Mouse (Mus musculus) heart, postnatal 0 days (tissue): ENCODE data around the gene 1700016H13Rik. TPM values are rescaled to one million over a fixed set of nuclear protein-coding genes. Genes with fewer than 3 reads are reported as not detected.
A peak's percentile ranks its signal among the peaks of the same experiment; 100 is the strongest.

Experiments
- ATAC-seq: fragments of 200-750 bp; cut with Nextera tagmentation; 2 replicates; pipeline ENCODE4 v1.8.0; 2017; ENCODE audit warnings: low read depth, moderate number of reproducible peaks, moderate library complexity; ENCODE audit not compliant: insufficient read depth
- DNase-seq: peaks from one replicate; pipeline ENCODE4 v3.0.0-alpha.2; 2016; ENCODE audit warnings: low spot score
- H3K27ac ChIP-seq: fragments of 300-500 bp; sonication (generic); 2 replicates; pipeline ENCODE4 v1.5.1; 2014; ENCODE audit warnings: low read depth, mild to moderate bottlenecking
- H3K27me3 ChIP-seq: fragments of 300-500 bp; sonication (generic); 2 replicates; pipeline ENCODE4 v1.6.1; 2014; ENCODE audit warnings: low read length, mixed read lengths; ENCODE audit not compliant: control insufficient read depth, insufficient read depth
- H3K36me3 ChIP-seq: fragments of 300-500 bp; sonication (generic); replicated peaks from 2 replicates; pipeline ENCODE4 v1.6.1; 2014; ENCODE audit warnings: low read length, mixed read lengths; ENCODE audit not compliant: control insufficient read depth, insufficient read depth
- H3K4me1 ChIP-seq: fragments of 300-500 bp; sonication (generic); 2 replicates; pipeline ENCODE4 v1.6.1; 2014; ENCODE audit warnings: antibody characterized with exemption; ENCODE audit not compliant: control insufficient read depth, insufficient read depth
- H3K4me2 ChIP-seq: fragments of 300-500 bp; sonication (generic); 2 replicates; pipeline ENCODE4 v1.6.1; 2014; ENCODE audit warnings: low read depth, mild to moderate bottlenecking, low read length, moderate library complexity
- H3K4me3 ChIP-seq: fragments of 300-500 bp; sonication (generic); 2 replicates; pipeline ENCODE4 v1.5.1; 2014; ENCODE audit warnings: low read depth, low read length
- H3K9ac ChIP-seq: fragments of 300-500 bp; sonication (generic); replicated peaks from 2 replicates; pipeline ENCODE4 v1.6.1; 2014; ENCODE audit warnings: low read depth, low read length, mixed read lengths
- H3K9me3 ChIP-seq: fragments of 300-500 bp; sonication (generic); replicated peaks from 2 replicates; pipeline ENCODE4 v1.6.1; 2016; ENCODE audit warnings: low read length; ENCODE audit not compliant: control insufficient read depth
- CTCF ChIP-seq: IDR thresholded peaks from 2 replicates; pipeline ENCODE4 v1.5.1; 2016; ENCODE audit warnings: antibody characterized with exemption, control low read depth, low read depth
- EP300 ChIP-seq: IDR thresholded peaks from 2 replicates; pipeline ENCODE4 v1.6.1; 2016; ENCODE audit warnings: antibody characterized with exemption, low read depth
- WGBS: fragments of 180-500 bp; shearing (Covaris S2); extraction: QIAGEN DNeasy Blood & Tissue Kit; methylation state at CpG from one replicate; pipeline ENCODE4 v1.1.7; 2014; 5-methylcytosine and 5-hydroxymethylcytosine counted together
- polyA plus RNA-seq: library from polyadenylated mRNA; unstranded; fragments of >200 nt; fragmentation: Nextera tagmentation; extraction: Ambion mirVana; gene quantifications from 2 replicates; pipeline ENCODE4 v1.2.1, GENCODE M21; 2015
- total RNA-seq: library from RNA; depleted of rRNA; stranded (reverse); fragments of >200 nt; gene quantifications from 2 replicates; pipeline ENCODE4 v1.2.3, GENCODE M21; 2014; ENCODE audit warnings: low replicate concordance

The 1700016H13Rik gene
- total and polyA plus RNA-seq, 2 experiments from 2014 or later: 0.33 TPM; not detected in 1

- no peak overlapping the region for H3K27ac ChIP-seq
- no peak overlapping the region for H3K4me3 ChIP-seq
- TF ChIP-seq EP300: no peak
- no peak for TF ChIP-seq CTCF
- H3K27me3 ChIP-seq: no peaks in the 10 kb centered on the region
- no peaks in the 10 kb centered on the region for H3K36me3 ChIP-seq
- WGBS: 77% methylated on average over 4 of the region's 4 CpGs
- H3K9me3 ChIP-seq: no peaks in the 10 kb centered on the region
- H3K4me1 ChIP-seq: no peaks in the 10 kb centered on the region
- H3K9ac ChIP-seq: no peak overlapping the region
- no peak overlapping the region for H3K4me2 ChIP-seq
- ATAC-seq (no peak), DNase-seq (no peak)
These were observed 17.8 kb upstream of the 1700016H13Rik start for GRCm38 (mm10) chr5:103673611-103674010.

- Histone ChIP-seq H3K27ac (no peak overlapping the region), H3K9ac (no peak overlapping the region), H3K36me3 (no peaks in the 10 kb centered on the region), H3K4me1 (no peaks in the 10 kb centered on the region), H3K9me3 (no peaks in the 10 kb centered on the region), H3K27me3 (no peaks in the 10 kb centered on the region), H3K4me2 (no peak overlapping the region), H3K4me3 (no peak overlapping the region)
- no peak for ATAC-seq
- WGBS: 69% methylated on average over 3 of the region's 3 CpGs
- no peak for TF ChIP-seq CTCF
- TF ChIP-seq EP300: no peak
- no peak for DNase-seq
These were observed 16.0 kb upstream of the 1700016H13Rik start for GRCm38 (mm10) chr5:103671858-103672257.

GRCm38 (mm10) chr5:103665876-103666275 lies 10.1 kb upstream of the 1700016H13Rik start:
- H3K4me2 ChIP-seq: no peak overlapping the region
- no peaks in the 10 kb centered on the region for H3K36me3 ChIP-seq
- no peaks in the 10 kb centered on the region for H3K4me1 ChIP-seq
- H3K4me3 ChIP-seq: no peak overlapping the region
- no peak for DNase-seq
- no peaks in the 10 kb centered on the region for H3K27me3 ChIP-seq
- H3K9me3 ChIP-seq: no peaks in the 10 kb centered on the region
- WGBS: 69% methylated on average over 2 of the region's 2 CpGs
- no peak overlapping the region for H3K9ac ChIP-seq
- TF ChIP-seq EP300 (no peak), CTCF (no peak)
- no peak for ATAC-seq
- H3K27ac ChIP-seq: no peak overlapping the region

- Histone ChIP-seq H3K4me3 (no peak overlapping the region), H3K27me3 (no peaks in the 10 kb centered on the region), H3K9ac (no peak overlapping the region), H3K9me3 (no peaks in the 10 kb centered on the region), H3K4me1 (no peaks in the 10 kb centered on the region), H3K36me3 (no peaks in the 10 kb centered on the region), H3K27ac (no peak overlapping the region), H3K4me2 (no peak overlapping the region)
- WGBS: 78% methylated on average over 9 of the region's 9 CpGs
- no peak for DNase-seq
- TF ChIP-seq EP300 (no peak), CTCF (no peak)
- ATAC-seq: no peak
These were observed 9.1 kb upstream of the 1700016H13Rik start for GRCm38 (mm10) chr5:103664932-103665331.

- no peak for ATAC-seq
- Histone ChIP-seq H3K27me3 (no peaks in the 10 kb centered on the region), H3K4me2 (no peak overlapping the region), H3K9me3 (no peaks in the 10 kb centered on the region), H3K9ac (no peak overlapping the region), H3K36me3 (no peaks in the 10 kb centered on the region), H3K4me1 (no peaks in the 10 kb centered on the region), H3K27ac (no peak overlapping the region), H3K4me3 (no peak overlapping the region)
- peak; percentile 85 for TF ChIP-seq CTCF
- no peak for TF ChIP-seq EP300
- 25% methylated on average over 3 of the region's 3 CpGs for WGBS
- DNase-seq: peak; percentile 82
These were observed 3.8 kb upstream of the 1700016H13Rik start for GRCm38 (mm10) chr5:103659571-103659970.

- no peak for DNase-seq
- WGBS: 65% methylated on average over 5 of the region's 5 CpGs
- H3K36me3 ChIP-seq: no peaks in the 10 kb centered on the region
These were observed 3.1 kb upstream of the 1700016H13Rik start for GRCm38 (mm10) chr5:103658921-103659320.

More at GRCm38 (mm10) chr5:103658921-103659320, 3.1 kb upstream of the 1700016H13Rik start:
- Histone ChIP-seq H3K27me3 (no peaks in the 10 kb centered on the region), H3K27ac (no peak overlapping the region), H3K4me1 (no peaks in the 10 kb centered on the region), H3K4me2 (no peak overlapping the region), H3K4me3 (no peak overlapping the region), H3K9me3 (no peaks in the 10 kb centered on the region), H3K9ac (no peak overlapping the region)
- ATAC-seq: no peak
- no peak for TF ChIP-seq EP300
- TF ChIP-seq CTCF: peak; percentile 40
